Mouse (Mus musculus) CH12.LX (cell line): Measurements from ENCODE around the gene Casq2.

Experiments used
- CTCF ChIP-seq, 2 experiments: IDR thresholded peaks in 1 of 2; conservative IDR thresholded peaks in 1 of 2; 2 replicates each; pipeline ENCODE4 v1.5.1; 2011 to 2012; ENCODE audit warnings: low read depth in 2 of 2, low read length in 2 of 2, improper control_type of control experiment in 1 of 2, inconsistent platforms in 1 of 2, mild to moderate bottlenecking in 1 of 2, moderate library complexity in 1 of 2
- E2F4 ChIP-seq: IDR thresholded peaks from 2 replicates; pipeline ENCODE4 v1.6.1; 2011; ENCODE audit warnings: low read depth, low read length, improper control_type of control experiment; ENCODE audit not compliant: insufficient replicate concordance
- ELF1 ChIP-seq: IDR thresholded peaks from 2 replicates; pipeline ENCODE4 v1.6.1; 2014; ENCODE audit warnings: low read depth, mild to moderate bottlenecking, inconsistent platforms, low read length, improper control_type of control experiment
- EP300 ChIP-seq: IDR thresholded peaks from 2 replicates; pipeline ENCODE4 v1.6.1; 2011; ENCODE audit warnings: low read length, improper control_type of control experiment
- JUN ChIP-seq: IDR thresholded peaks from 2 replicates; pipeline ENCODE4 v1.6.1; 2011; ENCODE audit warnings: low read depth, mild to moderate bottlenecking, low read length, improper control_type of control experiment, moderate library complexity; ENCODE audit not compliant: insufficient read depth
- MAZ ChIP-seq: IDR thresholded peaks from 2 replicates; pipeline ENCODE4 v1.6.1; 2012; ENCODE audit warnings: low read depth, mild to moderate bottlenecking, inconsistent platforms, low read length, improper control_type of control experiment, moderate library complexity
- MYC ChIP-seq: IDR thresholded peaks from 2 replicates; pipeline ENCODE4 v1.6.1; 2011; ENCODE audit warnings: low read depth, mild to moderate bottlenecking, improper control_type of control experiment, low read length
- PAX5 ChIP-seq: IDR thresholded peaks from 2 replicates; pipeline ENCODE4 v1.6.1; 2012; ENCODE audit warnings: low read length, inconsistent platforms, mixed read lengths
- POLR2A ChIP-seq: IDR thresholded peaks from 2 replicates; pipeline ENCODE4 v1.6.1; 2011; ENCODE audit warnings: low read depth, mild to moderate bottlenecking, improper control_type of control experiment, low read length
- SMC3 ChIP-seq: IDR thresholded peaks from 2 replicates; pipeline ENCODE4 v1.6.1; 2011; ENCODE audit warnings: low read depth, low read length, improper control_type of control experiment
- USF2 ChIP-seq: conservative IDR thresholded peaks from 2 replicates; pipeline ENCODE4 v1.6.1; 2011; ENCODE audit warnings: low read depth, low read length, improper control_type of control experiment
- ZKSCAN1 ChIP-seq: IDR thresholded peaks from 2 replicates; pipeline ENCODE4 v1.6.1; 2012; ENCODE audit warnings: low read depth, inconsistent platforms, low read length, improper control_type of control experiment, borderline replicate concordance
- ZNF384 ChIP-seq: IDR thresholded peaks from 2 replicates; pipeline ENCODE4 v1.6.1; 2012; ENCODE audit warnings: low read depth, low read length, improper control_type of control experiment, inconsistent platforms

DNA sequence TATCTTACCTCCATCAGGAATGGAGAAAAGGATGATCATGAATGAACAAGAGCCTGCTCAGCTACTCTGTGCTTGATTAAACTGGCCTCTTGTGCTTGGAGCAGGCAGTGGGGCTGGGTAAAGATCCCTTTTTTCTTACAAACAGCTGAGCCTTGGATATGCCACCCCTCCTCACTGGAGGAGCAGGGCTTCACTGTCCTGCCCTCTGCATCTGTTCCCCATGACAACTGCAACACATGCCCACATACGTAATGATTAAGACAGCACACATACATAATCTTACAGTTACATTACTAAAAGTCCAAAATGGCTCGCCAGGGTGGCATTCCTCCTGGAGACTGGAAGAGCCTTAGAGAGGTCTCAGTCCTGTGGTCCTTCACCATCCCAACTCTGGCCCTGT is 6.8 kb upstream of the Casq2 start:
- no peak for TF ChIP-seq MYC
- no peak for TF ChIP-seq ZNF384
- no peak for TF ChIP-seq MAZ
- TF ChIP-seq JUN = no peak
- TF ChIP-seq CTCF (conservative IDR thresholded peaks at IDR 0.05 in 1 of 2, IDR thresholded peaks at IDR 0.05 in 1 of 2; ENCODE audit: low read depth in 2 of 2, low read length in 2 of 2) = no peak
- no peak for TF ChIP-seq EP300
- no peak for TF ChIP-seq USF2
- TF ChIP-seq POLR2A = no peak
- TF ChIP-seq PAX5 = no peak
- no peak for TF ChIP-seq E2F4
- TF ChIP-seq ZKSCAN1 = no peak
- no peak for TF ChIP-seq SMC3
- no peak for TF ChIP-seq ELF1
